Mouse (Mus musculus): ENCODE data around the gene 1700023F06Rik. TPM values are rescaled to one million over a fixed set of nuclear protein-coding genes. Genes with fewer than 3 reads are reported as not detected.

1700023F06Rik gene
- total RNA-seq, 4 experiments from 2014 or later, result 1.4 to 3.1 (median 2.2) TPM

GRCm38 (mm10) chr11:103168690-103169390 is 39.5 kb downstream of the 1700023F06Rik start:
- peak; percentile 74 to 84 for DNase-seq (ENCODE audit: low spot score in 2 of 2)

- DNase-seq (ENCODE audit: low spot score in 2 of 2), result no peak
Observed at GRCm38 (mm10) chr11:103164391-103164790, 44.0 kb downstream of the 1700023F06Rik start.

DNA sequence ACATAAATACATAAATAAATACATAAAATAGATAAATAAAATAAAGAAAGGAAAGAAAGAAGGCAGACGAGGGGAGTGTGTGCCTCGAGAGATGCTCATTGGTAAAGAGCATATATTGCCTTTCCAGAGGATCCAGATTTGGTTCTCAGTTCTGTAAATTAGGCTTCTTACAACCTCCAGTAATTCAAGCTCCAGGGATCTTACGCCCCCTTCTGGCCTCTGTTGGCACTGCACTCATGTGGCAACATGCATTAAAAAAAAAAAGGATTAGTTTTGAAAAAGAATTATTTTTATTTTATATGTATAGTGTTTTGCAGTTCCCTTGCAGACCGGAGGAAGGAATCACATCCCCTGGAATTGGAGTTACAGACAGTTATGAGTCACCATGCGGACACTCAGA is 46.2 kb downstream of the 1700023F06Rik start:
- no peak for DNase-seq (ENCODE audit: low spot score in 2 of 2)

DNA sequence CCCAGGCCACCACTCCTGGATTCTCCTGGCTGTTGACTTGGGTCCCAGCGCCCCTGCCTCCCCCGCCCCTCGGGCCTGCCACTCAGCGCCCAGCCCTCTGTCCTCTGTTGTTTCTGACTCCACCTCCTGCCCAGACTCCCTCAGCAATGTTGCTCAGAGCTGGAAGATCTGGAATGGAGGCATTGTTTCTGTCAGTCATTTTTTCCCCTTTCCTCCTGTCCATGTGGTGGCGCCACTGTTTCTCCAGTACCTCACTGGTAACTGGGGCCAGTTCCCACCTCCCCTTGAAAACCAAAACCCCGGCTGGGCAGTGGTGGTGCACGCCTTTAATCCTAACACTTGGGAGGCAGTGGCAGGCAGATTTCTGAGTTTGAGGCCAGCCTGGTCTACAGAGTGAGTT is 46.9 kb downstream of the 1700023F06Rik start:
- no peak for DNase-seq (ENCODE audit: low spot score in 2 of 2)

DNA sequence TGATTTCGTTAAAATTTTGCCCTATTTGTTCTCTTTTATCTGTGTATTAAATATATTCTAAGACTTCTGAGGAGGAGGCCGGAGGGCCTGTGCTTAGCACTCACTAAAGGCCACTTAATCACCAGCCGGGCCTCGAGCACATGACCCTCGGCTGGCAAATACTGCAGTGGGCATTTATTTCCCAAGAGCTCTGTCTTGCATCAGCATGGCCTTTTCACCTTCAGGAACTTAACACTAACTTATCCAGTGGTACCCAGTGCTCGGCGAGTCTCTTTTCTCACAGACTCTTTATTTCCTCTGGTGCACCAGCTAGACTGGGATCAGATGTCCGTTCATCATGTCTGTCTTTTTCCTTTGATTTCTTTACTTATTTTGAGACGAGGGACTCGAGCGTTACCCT is 47.6 kb downstream of the 1700023F06Rik start:
- no peak for DNase-seq (ENCODE audit: low spot score in 2 of 2)

DNA sequence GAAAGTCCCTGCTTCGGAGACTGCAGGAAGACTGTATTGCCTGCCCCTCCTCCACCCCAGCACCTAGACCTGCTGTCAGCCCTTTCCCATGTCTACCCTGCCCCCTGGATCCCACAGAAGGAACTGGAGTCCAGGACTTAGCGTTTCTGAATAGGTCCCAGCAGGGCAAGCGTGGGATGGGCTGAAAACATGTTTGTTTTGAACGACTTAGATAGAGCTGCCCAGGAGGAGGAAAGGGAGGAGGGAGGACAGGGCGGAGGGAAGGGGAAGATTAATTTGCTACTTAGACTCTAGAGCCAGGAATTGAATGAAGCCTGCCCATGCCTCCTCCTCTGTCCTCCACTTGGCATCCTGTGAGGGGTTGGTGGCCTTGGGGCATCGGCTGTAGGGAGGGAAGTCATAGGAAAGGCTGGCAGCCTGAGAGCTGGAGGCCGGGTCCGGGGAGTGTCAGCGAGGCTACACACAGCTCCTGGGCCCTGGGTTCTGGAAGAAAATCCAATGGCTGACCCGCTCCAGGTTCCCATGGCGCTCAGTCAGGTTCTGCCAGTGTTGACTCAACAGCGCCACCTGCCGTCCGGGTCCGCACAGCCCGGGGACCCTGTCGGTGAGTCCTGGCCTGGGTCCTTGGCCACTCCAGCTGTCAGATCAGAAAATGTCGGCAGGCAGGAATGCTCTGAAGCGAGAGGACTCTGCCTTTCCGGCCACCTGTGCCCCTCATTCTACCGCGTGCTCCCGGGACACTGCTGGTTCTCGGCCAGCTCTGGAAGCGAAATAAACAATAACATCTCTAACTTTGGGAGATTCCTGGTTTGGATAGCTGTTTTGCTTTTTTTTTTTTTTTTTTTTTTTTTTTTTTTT is 49.5 kb downstream of the 1700023F06Rik start:
- DNase-seq (ENCODE audit: low spot score in 2 of 2), result peak; percentile 87 to 95

DNA sequence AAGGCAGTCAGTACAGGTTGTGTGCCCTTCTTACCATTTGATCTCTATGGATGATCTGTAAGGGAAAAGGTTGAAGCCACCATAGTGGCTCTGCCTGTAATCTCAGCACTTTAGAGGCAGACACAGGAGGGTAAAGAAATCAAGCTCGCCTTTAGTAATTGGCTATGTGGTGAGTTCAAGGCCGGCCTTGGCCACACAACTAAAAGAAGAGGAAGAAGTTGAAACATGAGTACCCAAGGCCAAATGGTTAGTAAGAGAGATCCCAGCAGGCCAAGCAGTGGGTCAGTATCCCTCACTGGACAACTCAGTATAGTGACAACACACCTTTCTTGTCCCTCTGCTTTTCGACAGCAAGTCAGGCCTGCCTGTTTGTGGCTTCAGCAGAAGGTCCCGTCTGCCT is 58.6 kb downstream of the 1700023F06Rik start:
- DNase-seq (ENCODE audit: low spot score in 2 of 2), result no peak

Other genes with a start within 250 kb of the 1700023F06Rik start
- 100 to 1,000 TPM; 152 to 165 (median 160) TPM for gene Nmt1, start 180.4 kb downstream of the 1700023F06Rik start, total RNA-seq (2022)
- gene Dcakd, start 180.2 kb downstream of the 1700023F06Rik start, total RNA-seq (2022), result 10 to 100 TPM; 55.2 to 71.2 (median 63.6) TPM
- gene Plcd3, start 106.9 kb downstream of the 1700023F06Rik start, total RNA-seq (2022), result 10 to 100 TPM; 11.0 to 15.3 (median 12.8) TPM
- gene Acbd4, start 106.9 kb downstream of the 1700023F06Rik start, total RNA-seq (2022), result 10 to 100 TPM; 88.4 to 98.2 (median 94.7) TPM
- 10 to 100 TPM; 39.0 to 51.3 (median 45.9) TPM for gene Hexim1, start 92.3 kb downstream of the 1700023F06Rik start, total RNA-seq (2022)
- gene Hexim2, start 76.1 kb downstream of the 1700023F06Rik start, total RNA-seq (2022), result 10 to 100 TPM in 3 of 4 experiments, 1 to 10 TPM in 1; 9.4 to 15.1 (median 11.6) TPM
- 100 to 1,000 TPM; 121 to 133 (median 125) TPM for gene Fmnl1, start 37.5 kb downstream of the 1700023F06Rik start, total RNA-seq (2022)
- gene Spata32, start 9.9 kb upstream of the 1700023F06Rik start, total RNA-seq (2022), result 1 to 10 TPM; 1.4 to 3.0 (median 2.1) TPM
- gene Map3k14, start 58.9 kb upstream of the 1700023F06Rik start, total RNA-seq (2022), result 1 to 10 TPM; 4.6 to 5.5 (median 4.8) TPM
- 10 to 100 TPM in 3 of 4 experiments, 1 to 10 TPM in 1; 9.8 to 19.8 (median 15.6) TPM for gene Arhgap27, start 155.1 kb upstream of the 1700023F06Rik start, total RNA-seq (2022)
- gene Plekhm1, start 204.1 kb upstream of the 1700023F06Rik start, total RNA-seq (2022), result 10 to 100 TPM; 17.9 to 23.4 (median 20.4) TPM

All from layer of hippocampus, adult 8-10 months (tissue).